Mouse (Mus musculus): ENCODE data around the gene Mfsd12. TPM values are rescaled to one million over a fixed set of nuclear protein-coding genes. Genes with fewer than 3 reads are reported as not detected.

Mfsd12 gene
- polyA plus RNA-seq, 1 experiment from 2014 or later = 7.4 TPM

GRCm38 (mm10) chr10:81412586-81413309 is 55.5 kb downstream of the Mfsd12 start:
- Histone ChIP-seq H3K27ac (replicated peaks) (peak overlapping the region; percentile 93), H3K9ac (ENCODE audit: low read length) (peak overlapping the region; percentile 27; the same call in 1 of the 2 replicates), H3K9me3 (ENCODE audit: control insufficient read depth, low read length) (no peaks in the 10 kb centered on the region), H3K4me2 (replicated peaks; ENCODE audit: low read depth) (peak overlapping the region; percentile 23; the same call in 1 of the 2 replicates), H3K4me3 (ENCODE audit: low read depth, low read length) (no peak overlapping the region), H3K36me3 (ENCODE audit: control insufficient read depth, insufficient read depth, low read length) (peaks cover 7% of the 10 kb centered on the region; the same call in 1 of the 2 replicates), H3K27me3 (ENCODE audit: control insufficient read depth, insufficient read depth, low read length) (no peaks in the 10 kb centered on the region), H3K4me1 (replicated peaks; ENCODE audit: control insufficient read depth, insufficient read depth) (peaks cover 32% of the 10 kb centered on the region)
- DNase-seq (ENCODE audit: low spot score) = no peak
- 63% methylated on average over 16 of the region's 16 CpGs for WGBS
- TF ChIP-seq CTCF (IDR thresholded peaks at IDR 0.05; ENCODE audit: low read depth) = no peak
- TF ChIP-seq EP300 (optimal IDR thresholded peaks at IDR 0.05) = no peak
- no peak for ATAC-seq (ENCODE audit: low FRiP score, low TSS enrichment)

DNA sequence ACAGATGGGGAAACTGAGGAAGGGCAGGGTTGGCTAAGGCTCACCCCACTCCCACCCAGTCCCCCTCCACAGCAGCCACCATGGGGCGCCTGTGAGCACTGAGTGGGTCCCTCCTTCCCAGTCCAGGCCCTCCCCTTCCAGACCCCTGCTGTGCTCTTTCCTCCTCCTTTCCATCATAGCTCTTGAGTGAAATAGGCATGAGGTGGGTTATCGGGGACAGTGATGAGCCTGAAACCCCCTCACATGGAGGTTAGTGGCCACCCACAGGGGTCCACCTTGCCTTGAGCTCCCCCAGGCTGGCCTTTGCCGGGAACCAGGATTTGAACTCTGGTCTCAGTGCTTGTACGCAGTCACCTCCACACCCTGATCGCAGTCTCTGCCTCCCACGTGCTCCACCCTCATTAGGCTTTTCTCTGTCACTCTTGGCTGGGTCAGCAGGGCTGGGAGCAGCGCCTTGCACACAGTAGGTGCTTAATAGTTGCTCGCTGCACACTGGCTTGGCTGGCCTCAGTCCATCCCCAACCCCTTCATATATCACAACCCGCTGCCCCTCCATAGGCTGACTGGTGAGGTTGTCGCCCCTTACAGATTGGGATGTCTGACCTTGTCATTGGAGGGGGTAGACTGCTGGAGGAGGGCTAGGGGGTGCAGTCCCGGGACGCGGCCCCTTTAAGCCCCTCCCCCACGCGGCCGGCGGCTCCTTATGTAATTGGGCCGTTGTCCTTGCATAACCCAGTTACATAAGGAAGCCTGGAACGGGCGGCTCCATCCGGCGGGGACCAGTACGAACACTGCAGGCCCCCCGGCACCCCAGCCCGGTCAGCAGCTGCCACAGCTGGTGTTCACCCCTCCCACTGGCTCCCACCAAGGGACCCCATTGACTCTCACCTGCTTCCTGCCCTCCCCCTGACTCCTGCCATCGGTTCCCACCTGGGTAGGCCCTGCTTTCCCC is 56.3 kb downstream of the Mfsd12 start:
- ATAC-seq (ENCODE audit: low FRiP score, low TSS enrichment) (peak; percentile 27; the same call in 1 of the 2 replicates), DNase-seq (ENCODE audit: low spot score) (peak; percentile 74)
- peak overlapping the region; percentile 44 for H3K4me2 ChIP-seq (replicated peaks; ENCODE audit: low read depth)
- H3K27ac ChIP-seq (replicated peaks) = peak overlapping the region; percentile 93
- WGBS = 26% methylated on average over 26 of the region's 26 CpGs
- H3K4me1 ChIP-seq (replicated peaks; ENCODE audit: control insufficient read depth, insufficient read depth) = peaks cover 30% of the 10 kb centered on the region
- no peaks in the 10 kb centered on the region for H3K27me3 ChIP-seq (ENCODE audit: control insufficient read depth, insufficient read depth, low read length)
- TF ChIP-seq CTCF (IDR thresholded peaks at IDR 0.05; ENCODE audit: low read depth) (peak; percentile 49), EP300 (optimal IDR thresholded peaks at IDR 0.05) (no peak)
- no peaks in the 10 kb centered on the region for H3K9me3 ChIP-seq (ENCODE audit: control insufficient read depth, low read length)
- H3K9ac ChIP-seq (ENCODE audit: low read length) = peak overlapping the region; percentile 45
- H3K36me3 ChIP-seq (ENCODE audit: control insufficient read depth, insufficient read depth, low read length) = 0 out of 2 replicates have a peak, but pooled peaks cover 2% of the 10 kb centered on the region
- H3K4me3 ChIP-seq (ENCODE audit: low read depth, low read length) = no peak overlapping the region

DNA sequence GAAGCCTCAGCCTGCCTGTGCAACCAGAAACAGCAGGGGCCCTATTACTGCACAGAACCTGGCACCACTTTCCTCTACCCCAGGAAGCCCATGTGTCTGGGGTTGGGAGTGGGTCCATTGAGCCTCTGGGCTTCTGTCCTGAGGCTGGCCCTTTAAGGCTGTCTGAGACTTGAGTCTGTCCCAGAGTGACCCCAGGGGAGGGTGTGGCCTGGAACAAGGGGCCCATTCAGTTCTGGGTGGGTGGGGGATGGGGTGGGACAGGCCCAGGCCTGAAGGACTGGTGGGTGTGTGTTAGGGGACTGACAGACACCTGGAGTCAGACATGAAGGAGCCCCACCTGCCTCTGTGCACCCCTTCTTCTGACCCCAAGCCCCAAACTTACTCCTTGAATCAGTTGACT is 57.4 kb downstream of the Mfsd12 start:
- no peak overlapping the region for H3K9ac ChIP-seq (ENCODE audit: low read length)
- ATAC-seq (ENCODE audit: low FRiP score, low TSS enrichment) (no peak), DNase-seq (ENCODE audit: low spot score) (peak; percentile 74)
- peak overlapping the region; percentile 44; the same call in 1 of the 2 replicates for H3K4me2 ChIP-seq (replicated peaks; ENCODE audit: low read depth)
- H3K4me3 ChIP-seq (ENCODE audit: low read depth, low read length) = no peak overlapping the region
- 0 out of 2 replicates have a peak, but pooled peaks cover 5% of the 10 kb centered on the region for H3K36me3 ChIP-seq (ENCODE audit: control insufficient read depth, insufficient read depth, low read length)
- H3K4me1 ChIP-seq (replicated peaks; ENCODE audit: control insufficient read depth, insufficient read depth) = peaks cover 30% of the 10 kb centered on the region
- no peaks in the 10 kb centered on the region for H3K27me3 ChIP-seq (ENCODE audit: control insufficient read depth, insufficient read depth, low read length)
- TF ChIP-seq CTCF (IDR thresholded peaks at IDR 0.05; ENCODE audit: low read depth) (no peak), EP300 (optimal IDR thresholded peaks at IDR 0.05) (no peak)
- H3K9me3 ChIP-seq (ENCODE audit: control insufficient read depth, low read length) = no peaks in the 10 kb centered on the region
- H3K27ac ChIP-seq (replicated peaks) = peak overlapping the region; percentile 93

DNA sequence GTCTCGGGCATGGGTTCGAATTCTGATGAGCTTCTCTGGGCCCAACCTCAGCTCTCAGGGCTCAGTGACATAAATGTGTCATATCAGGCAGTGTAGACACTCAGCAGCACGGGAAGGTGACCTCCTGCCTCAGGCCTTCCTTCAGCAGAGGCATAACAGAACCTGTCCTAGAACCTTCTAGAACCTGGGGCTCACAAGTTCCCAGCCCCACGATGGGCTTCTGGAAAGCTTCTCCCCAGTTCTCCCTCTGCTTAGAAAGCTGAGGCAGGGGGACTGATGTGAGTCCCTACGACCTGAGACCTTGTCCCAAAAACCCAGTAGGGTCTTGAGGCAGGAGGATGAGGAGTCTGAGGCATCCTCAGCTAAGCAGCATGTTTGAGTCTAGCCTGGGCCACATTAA is 57.9 kb downstream of the Mfsd12 start:
- 72% methylated on average over 5 of the region's 5 CpGs for WGBS
- TF ChIP-seq EP300 (optimal IDR thresholded peaks at IDR 0.05) = no peak
- TF ChIP-seq CTCF (IDR thresholded peaks at IDR 0.05; ENCODE audit: low read depth) = no peak
- no peak overlapping the region for H3K4me2 ChIP-seq (replicated peaks; ENCODE audit: low read depth)
- H3K27ac ChIP-seq (replicated peaks) = peak overlapping the region; percentile 61
- H3K27me3 ChIP-seq (ENCODE audit: control insufficient read depth, insufficient read depth, low read length) = no peaks in the 10 kb centered on the region
- no peaks in the 10 kb centered on the region for H3K9me3 ChIP-seq (ENCODE audit: control insufficient read depth, low read length)
- no peak overlapping the region; the same call in 1 of the 2 replicates for H3K9ac ChIP-seq (ENCODE audit: low read length)
- no peak overlapping the region for H3K4me3 ChIP-seq (ENCODE audit: low read depth, low read length)
- H3K36me3 ChIP-seq (ENCODE audit: control insufficient read depth, insufficient read depth, low read length) = 0 out of 2 replicates have a peak, but pooled peaks cover 5% of the 10 kb centered on the region
- peaks cover 30% of the 10 kb centered on the region for H3K4me1 ChIP-seq (replicated peaks; ENCODE audit: control insufficient read depth, insufficient read depth)
- ATAC-seq (ENCODE audit: low FRiP score, low TSS enrichment) = no peak
- no peak for DNase-seq (ENCODE audit: low spot score)

Small RNA genes within 50 kb of the gene (microRNA-seq; reads per million reads assigned to microRNA genes)
- not detected for gene Mir6913

Other genes starting within 250 kb of the Mfsd12 start
- gene Zbtb7a, start 222.3 kb upstream of the Mfsd12 start, polyA plus RNA-seq (2015; fragmentation: Nextera tagmentation; extraction: Ambion mirVana) = 87.5 and 94.1 TPM in 2 replicates
- 18.7 and 20.9 TPM in 2 replicates for gene Pias4, start 189.6 kb upstream of the Mfsd12 start, polyA plus RNA-seq (2015; fragmentation: Nextera tagmentation; extraction: Ambion mirVana)
- 337 and 380 TPM in 2 replicates for gene Eef2, start 180.9 kb upstream of the Mfsd12 start, polyA plus RNA-seq (2015; fragmentation: Nextera tagmentation; extraction: Ambion mirVana)
- 44.6 and 51.8 TPM in 2 replicates for gene Dapk3, start 174.5 kb upstream of the Mfsd12 start, polyA plus RNA-seq (2015; fragmentation: Nextera tagmentation; extraction: Ambion mirVana)
- 0.07 TPM in 1 of 2 replicates, not detected in the other for gene 4930442H23Rik, start 173.6 kb upstream of the Mfsd12 start, polyA plus RNA-seq (2015; fragmentation: Nextera tagmentation; extraction: Ambion mirVana)
- 0.07 TPM in 1 of 2 replicates, not detected in the other for gene Nmrk2, start 155.4 kb upstream of the Mfsd12 start, polyA plus RNA-seq (2015; fragmentation: Nextera tagmentation; extraction: Ambion mirVana)
- gene Atcay, start 126.7 kb upstream of the Mfsd12 start, polyA plus RNA-seq (2015; fragmentation: Nextera tagmentation; extraction: Ambion mirVana) = 0.64 and 0.91 TPM in 2 replicates
- 2.1 and 3.2 TPM in 2 replicates for gene Zfr2, start 124.3 kb upstream of the Mfsd12 start, polyA plus RNA-seq (2015; fragmentation: Nextera tagmentation; extraction: Ambion mirVana)
- gene Matk, start 104.6 kb upstream of the Mfsd12 start, polyA plus RNA-seq (2015; fragmentation: Nextera tagmentation; extraction: Ambion mirVana) = 1.0 and 1.6 TPM in 2 replicates
- gene Mrpl54, start 90.6 kb upstream of the Mfsd12 start, polyA plus RNA-seq (2015; fragmentation: Nextera tagmentation; extraction: Ambion mirVana) = 210 and 215 TPM in 2 replicates
- 30.5 and 34.6 TPM in 2 replicates for gene Apba3, start 90.5 kb upstream of the Mfsd12 start, polyA plus RNA-seq (2015; fragmentation: Nextera tagmentation; extraction: Ambion mirVana)
- 42.5 and 46.0 TPM in 2 replicates for gene Tjp3, start 65.9 kb upstream of the Mfsd12 start, polyA plus RNA-seq (2015; fragmentation: Nextera tagmentation; extraction: Ambion mirVana)
- gene Pip5k1c, start 64.5 kb upstream of the Mfsd12 start, polyA plus RNA-seq (2015; fragmentation: Nextera tagmentation; extraction: Ambion mirVana) = 19.1 and 21.1 TPM in 2 replicates
- 16.2 and 16.6 TPM in 2 replicates for gene Cactin, start 36.4 kb upstream of the Mfsd12 start, polyA plus RNA-seq (2015; fragmentation: Nextera tagmentation; extraction: Ambion mirVana)
- 19.7 and 20.2 TPM in 2 replicates for gene Tbxa2r, start 28.8 kb upstream of the Mfsd12 start, polyA plus RNA-seq (2015; fragmentation: Nextera tagmentation; extraction: Ambion mirVana)
- 0.06 and 0.10 TPM in 2 replicates for gene Gipc3, start 14.2 kb upstream of the Mfsd12 start, polyA plus RNA-seq (2015; fragmentation: Nextera tagmentation; extraction: Ambion mirVana)
- gene Hmg20b, start 7.0 kb upstream of the Mfsd12 start, polyA plus RNA-seq (2015; fragmentation: Nextera tagmentation; extraction: Ambion mirVana) = 72.2 and 77.9 TPM in 2 replicates
- 16.5 and 17.5 TPM in 2 replicates for gene 4930404N11Rik, start 8.3 kb downstream of the Mfsd12 start, polyA plus RNA-seq (2015; fragmentation: Nextera tagmentation; extraction: Ambion mirVana)
- gene Fzr1, start 21.0 kb downstream of the Mfsd12 start, polyA plus RNA-seq (2015; fragmentation: Nextera tagmentation; extraction: Ambion mirVana) = 51.4 and 51.6 TPM in 2 replicates
- 59.4 and 63.0 TPM in 2 replicates for gene Dohh, start 26.9 kb downstream of the Mfsd12 start, polyA plus RNA-seq (2015; fragmentation: Nextera tagmentation; extraction: Ambion mirVana)
- gene Gm48551, start 27.0 kb downstream of the Mfsd12 start, polyA plus RNA-seq (2015; fragmentation: Nextera tagmentation; extraction: Ambion mirVana) = 1.1 and 1.4 TPM in 2 replicates
- 0.29 and 0.36 TPM in 2 replicates for gene Gm48552, start 31.5 kb downstream of the Mfsd12 start, polyA plus RNA-seq (2015; fragmentation: Nextera tagmentation; extraction: Ambion mirVana)
- gene Smim24, start 35.6 kb downstream of the Mfsd12 start, polyA plus RNA-seq (2015; fragmentation: Nextera tagmentation; extraction: Ambion mirVana) = 205 and 239 TPM in 2 replicates
- gene Nfic, start 98.1 kb downstream of the Mfsd12 start, polyA plus RNA-seq (2015; fragmentation: Nextera tagmentation; extraction: Ambion mirVana) = 40.4 and 42.4 TPM in 2 replicates
- gene Celf5, start 125.2 kb downstream of the Mfsd12 start, polyA plus RNA-seq (2015; fragmentation: Nextera tagmentation; extraction: Ambion mirVana) = 0.62 TPM in 2 replicates
- gene Ncln, start 138.9 kb downstream of the Mfsd12 start, polyA plus RNA-seq (2015; fragmentation: Nextera tagmentation; extraction: Ambion mirVana) = 37.0 and 38.3 TPM in 2 replicates
- 1.0 and 1.5 TPM in 2 replicates for gene S1pr4, start 142.6 kb downstream of the Mfsd12 start, polyA plus RNA-seq (2015; fragmentation: Nextera tagmentation; extraction: Ambion mirVana)
- 9.8 and 10.1 TPM in 2 replicates for gene Gna15, start 166.7 kb downstream of the Mfsd12 start, polyA plus RNA-seq (2015; fragmentation: Nextera tagmentation; extraction: Ambion mirVana)
- gene Gna11, start 187.7 kb downstream of the Mfsd12 start, polyA plus RNA-seq (2015; fragmentation: Nextera tagmentation; extraction: Ambion mirVana) = 62.5 and 70.7 TPM in 2 replicates
- gene Aes, start 202.0 kb downstream of the Mfsd12 start, polyA plus RNA-seq (2015; fragmentation: Nextera tagmentation; extraction: Ambion mirVana) = 429 and 495 TPM in 2 replicates
- 4.8 and 6.9 TPM in 2 replicates for gene Tle2, start 217.1 kb downstream of the Mfsd12 start, polyA plus RNA-seq (2015; fragmentation: Nextera tagmentation; extraction: Ambion mirVana)
- gene Tle6, start 243.6 kb downstream of the Mfsd12 start, polyA plus RNA-seq (2015; fragmentation: Nextera tagmentation; extraction: Ambion mirVana) = 7.6 and 8.9 TPM in 2 replicates
- gene BC025920, start 248.8 kb downstream of the Mfsd12 start, polyA plus RNA-seq (2015; fragmentation: Nextera tagmentation; extraction: Ambion mirVana) = 0.24 and 0.35 TPM in 2 replicates